13 mouse cellular contexts compared by ENCODE assay signal in the genomic region with DNA sequence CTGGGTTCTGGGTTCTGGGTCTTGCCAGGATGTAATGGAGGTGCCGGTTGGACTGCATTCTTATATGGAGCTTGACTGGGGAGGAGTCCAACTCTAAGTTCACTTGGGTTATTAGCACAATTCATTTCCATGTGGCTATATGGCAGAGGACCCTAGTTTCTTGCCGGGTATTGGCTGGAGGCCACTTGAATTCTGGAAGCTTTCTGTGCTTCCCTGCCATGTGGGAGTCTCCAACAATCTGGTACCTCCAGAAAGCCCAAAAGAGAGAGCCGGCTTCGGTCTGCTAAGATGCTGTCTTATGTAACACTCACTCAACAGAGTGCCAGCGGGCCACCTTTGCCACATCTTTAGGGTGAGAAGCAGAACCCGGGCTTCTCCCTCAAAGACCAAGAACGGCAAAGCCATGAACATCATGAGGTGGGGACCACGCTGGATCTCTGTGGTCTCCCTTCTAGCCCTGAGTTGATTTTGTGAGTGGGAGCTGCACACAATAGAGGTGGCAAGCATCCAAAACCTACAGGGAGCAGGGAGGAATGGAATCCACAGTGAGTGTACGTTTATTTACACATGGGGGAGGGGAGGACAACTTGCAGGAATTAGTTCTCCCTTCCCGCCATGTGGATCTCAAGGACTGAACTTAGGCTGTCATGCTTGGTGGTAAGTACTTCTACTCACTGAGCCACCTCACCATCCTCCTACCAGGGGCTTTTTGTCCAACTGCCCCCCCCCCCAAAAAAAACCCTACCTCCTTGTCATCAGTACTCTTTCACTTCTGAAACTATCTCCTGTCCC. TPM values are rescaled to one million over a fixed set of nuclear protein-coding genes. Genes with fewer than 3 reads are reported as not detected.
DNase-seq lines count a peak whose midpoint lies in the region; ATAC-seq lines count a peak whose summit lies in the region.
"Had no signal": no experiment of that assay in that cellular context is flagged by ENCODE, and none has a peak within 500 bp of the region (broad histone marks: within the 10 kb centered on the region; RNA-seq: fewer than 3 reads in every experiment).

No protein-coding gene starts in this region.

- intact Hi-C loops in left cerebral cortex, postnatal 14 days (cut with DNase I) = no loop called here

- no peak for DNase-seq in frontal cortex, postnatal 14 days (ENCODE audit: low spot score in 2 of 2)
- peak; percentile 47 to 78 for DNase-seq in frontal cortex, postnatal 36 days (ENCODE audit: low spot score in 2 of 2)
- DNase-seq in left cerebral cortex, postnatal 14 days (ENCODE audit: low spot score in 2 of 2) = peak; percentile 51 to 58
- DNase-seq in adipocyte (ENCODE audit: low spot score) = no peak
- no peak for DNase-seq in kidney, adult 9 months
- DNase-seq: gastrocnemius, postnatal 10 days; heart, postnatal 36 days; kidney, postnatal 25 days; liver, postnatal 0 days had no signal

- peak; percentile 95 for ATAC-seq in frontal cortex, adult (ENCODE audit: low TSS enrichment)
- peak; percentile 88 for ATAC-seq in cerebellum, adult (ENCODE audit: insufficient number of reproducible peaks, low FRiP score, low TSS enrichment)
- no peak for ATAC-seq in megakaryocyte-erythroid progenitor cell, adult 5-6 weeks (replicated peaks; ENCODE audit: low FRiP score, low TSS enrichment, poor library complexity, severe bottlenecking)
- ATAC-seq: liver, postnatal 0 days; Patski had no signal

RNA-seq across cellular contexts. Expression of gene Rasgrf1, which starts 59.0 kb away (rescaled TPM):
- 100 to 1,000 TPM; 146 to 187 TPM for total RNA-seq in left cerebral cortex, postnatal 14 days (2021)
- not detected in 2 replicates for total RNA-seq in megakaryocyte-erythroid progenitor cell, adult 5-6 weeks (2014; fragmentation: Nextera tagmentation)
- total RNA-seq in megakaryocyte-erythroid progenitor cell, adult 5-6 weeks (2017) = not detected in 2 replicates
- total RNA-seq: heart, postnatal 36 days had no signal

Comparison
In these comparisons a context has a peak if more than half of its experiments do, and no peak if none do; other contexts are left out.
1. DNase-seq: peak in frontal cortex, postnatal 36 days (2 of 2) and left cerebral cortex, postnatal 14 days (2 of 2); none in frontal cortex, postnatal 14 days (0 of 2), adipocyte (single experiment) and kidney, adult 9 months (single experiment).
2. RNA of gene Rasgrf1, which starts 59.0 kb away (total RNA-seq): 146 to 187 TPM in left cerebral cortex, postnatal 14 days; not detected in megakaryocyte-erythroid progenitor cell, adult 5-6 weeks; every median in the first group is over 100 times any median in the second.